8 mouse cellular contexts compared by ENCODE assay signal in the genomic region with DNA sequence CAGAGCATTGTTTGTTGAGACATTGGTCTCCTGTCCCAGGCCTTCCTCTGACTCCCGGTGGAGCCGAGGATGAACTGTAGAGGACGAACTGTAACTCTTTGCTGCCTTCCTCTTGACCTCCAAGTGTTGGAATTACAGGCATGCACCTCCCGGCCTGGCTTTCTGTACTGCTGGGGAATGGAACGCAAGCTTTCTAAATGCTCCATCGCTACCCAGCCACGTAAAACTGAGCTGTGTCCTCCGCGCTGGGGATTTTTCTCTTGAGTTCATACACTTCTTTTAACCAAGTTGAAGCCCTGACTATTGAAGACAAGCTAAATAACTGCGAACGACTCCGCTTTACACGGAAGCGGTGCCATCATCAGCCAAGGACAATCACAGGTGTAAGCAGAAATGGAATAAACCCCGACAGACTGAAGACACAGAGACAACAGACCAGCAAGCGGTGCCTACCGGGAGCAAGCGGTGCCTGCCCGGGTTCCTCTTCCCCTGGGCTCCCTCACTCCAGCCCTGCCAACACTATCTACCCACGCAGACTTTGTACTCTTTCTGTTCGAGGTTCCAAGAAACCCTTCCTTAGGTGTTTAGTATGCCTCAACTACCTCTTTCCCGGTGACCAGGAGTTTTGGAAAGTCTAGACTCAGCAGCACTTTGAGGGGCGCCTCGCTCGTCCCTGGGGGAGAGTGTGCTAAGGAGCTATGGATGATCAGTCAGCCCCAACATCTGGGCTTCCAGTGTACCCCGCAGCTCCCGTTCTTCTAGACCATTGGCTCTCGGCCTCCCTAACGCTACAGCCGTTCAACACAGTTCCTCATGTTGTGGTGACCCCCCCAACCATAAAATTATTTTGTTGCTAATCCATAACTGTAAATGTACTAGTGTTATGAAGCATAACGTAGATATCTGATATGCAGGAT. TPM values are rescaled to one million over a fixed set of nuclear protein-coding genes. Genes with fewer than 3 reads are reported as not detected.
DNase-seq lines count a peak whose midpoint lies in the region; ATAC-seq and TF ChIP-seq lines count a peak whose summit lies in the region.

No protein-coding gene starts in this region.

- 12% methylated on average over 31 of the region's 31 CpGs for WGBS in heart, embryonic 13.5 days
- 39% methylated on average over 30 of the region's 31 CpGs for WGBS in macrophage (ENCODE audit: missing documents)
- 26% methylated on average over 31 of the region's 31 CpGs for WGBS in cerebellum, adult 2 months

- peak overlapping the region; percentile 96 for H3K27ac ChIP-seq in heart, embryonic 13.5 days (replicated peaks)
- 0 out of 2 replicates have a peak overlapping the region, but pooled peaks have one; percentile 1 for H3K27ac ChIP-seq in macrophage
- no peak overlapping the region for H3K27ac ChIP-seq in cerebellum, adult 2 months (ENCODE audit: insufficient read depth, low read length)

- no peaks in the 10 kb centered on the region for H3K36me3 ChIP-seq in heart, embryonic 13.5 days
- no peaks in the 10 kb centered on the region for H3K36me3 ChIP-seq in macrophage (ENCODE audit: inconsistent target)

- peak overlapping the region; percentile 23; the same call in 1 of the 2 replicates for H3K4me3 ChIP-seq in heart, embryonic 13.5 days
- no peak overlapping the region for H3K4me3 ChIP-seq in macrophage (ENCODE audit: inconsistent target)
- H3K4me3 ChIP-seq in cerebellum, adult 2 months (replicated peaks; ENCODE audit: insufficient read depth, low read depth, low read length), result no peak overlapping the region

- H3K9ac ChIP-seq in heart, embryonic 13.5 days, result peak overlapping the region; percentile 77

- H3K27me3 ChIP-seq in heart, embryonic 13.5 days (replicated peaks), result no peaks in the 10 kb centered on the region
- H3K27me3 ChIP-seq in cerebellum, adult 2 months (ENCODE audit: control insufficient read depth, insufficient read depth, low read length), result no peaks in the 10 kb centered on the region; the same call in 1 of the 2 replicates

- H3K79me2 ChIP-seq in macrophage (ENCODE audit: inconsistent target), result no peaks in the 10 kb centered on the region

- DNase-seq in embryo, embryonic 11 days, result peak; percentile 47
- DNase-seq in kidney, postnatal 10 days, result peak; percentile 60
- no peak for DNase-seq in spleen, postnatal 14 days (ENCODE audit: low spot score in 2 of 2)
- no peak for DNase-seq in cerebellum, adult 2 months
- DNase-seq in adrenal gland, postnatal 10 days, result no peak

- H3K4me1 ChIP-seq in heart, embryonic 13.5 days, result peaks cover 58% of the 10 kb centered on the region
- H3K4me1 ChIP-seq in cerebellum, adult 2 months (ENCODE audit: control insufficient read depth, insufficient read depth, low read length), result no peaks in the 10 kb centered on the region

- ATAC-seq in heart, embryonic 13.5 days (ENCODE audit: extremely low read depth, insufficient number of reproducible peaks, low FRiP score, low TSS enrichment), result no peak
- no peak for ATAC-seq in CD4-positive, CD25-positive, alpha-beta regulatory T cell, adult 4 months

- no peak for TF ChIP-seq CTCF in cerebellum, adult 2 months (IDR thresholded peaks at IDR 0.05; ENCODE audit: borderline replicate concordance, insufficient read depth, low read depth, low read length)

- TF ChIP-seq POLR2A in cerebellum, adult 2 months (IDR thresholded peaks at IDR 0.05; ENCODE audit: borderline replicate concordance, insufficient read depth, low read length), result no peak

- H3K9me3 ChIP-seq in heart, embryonic 13.5 days, result no peaks in the 10 kb centered on the region

- peak overlapping the region; percentile 59 for H3K4me2 ChIP-seq in heart, embryonic 13.5 days

RNA-seq across cellular contexts. Expression of a gene that starts 24.3 kb away (rescaled TPM):
- 4.8 and 5.4 TPM in 2 replicates for polyA plus RNA-seq in heart, embryonic 13.5 days (2015; fragmentation: Nextera tagmentation; extraction: Ambion mirVana)
- under 1 TPM in 5 of 26 experiments, not detected in 21; 0.24 to 0.41 (median 0.27) TPM for total RNA-seq in macrophage (2018; cell fraction: chromatin; rRNA removed)
- total RNA-seq in macrophage (2018; cell fraction: cytosol; rRNA removed), result under 1 TPM in 15 of 26 experiments, not detected in 11; 0.03 to 0.24 (median 0.09) TPM
- total RNA-seq in macrophage (2018; cell fraction: nucleus; rRNA removed), result under 1 TPM in 6 of 26 experiments, not detected in 20; 0.12 to 0.54 (median 0.24) TPM
- polyA plus RNA-seq in macrophage (2018), result 0.04 to 0.16 TPM in 2 of 3 replicates, not detected in the other
- 1.2 and 1.3 TPM in 2 replicates for polyA plus RNA-seq in cerebellum, adult 2 months (2012; rRNA removed)
- 1 to 10 TPM; 6.3 to 7.9 TPM for total RNA-seq in adrenal gland, postnatal 10 days (2021)
- not detected for polyA plus RNA-seq in CD4-positive, CD25-positive, alpha-beta regulatory T cell, adult 4 months (2017; shearing (Covaris generic))

RNA-seq across cellular contexts. Expression of a gene that starts 25.5 kb away (rescaled TPM):
- polyA plus RNA-seq in heart, embryonic 13.5 days (2015; fragmentation: Nextera tagmentation; extraction: Ambion mirVana), result 35.4 and 44.6 TPM in 2 replicates
- 10 to 100 TPM; 22.4 to 61.2 (median 43.9) TPM for total RNA-seq in macrophage (2018; cell fraction: chromatin; rRNA removed)
- total RNA-seq in macrophage (2018; cell fraction: cytosol; rRNA removed), result 10 to 100 TPM; 19.7 to 28.8 (median 24.7) TPM
- total RNA-seq in macrophage (2018; cell fraction: nucleus; rRNA removed), result 10 to 100 TPM; 17.7 to 48.8 (median 33.7) TPM
- 19.9 to 24.6 TPM (median 21.5 TPM) in 3 replicates for polyA plus RNA-seq in macrophage (2018)
- polyA plus RNA-seq in cerebellum, adult 2 months (2012; rRNA removed), result 44.3 and 47.9 TPM in 2 replicates
- 10 to 100 TPM; 21.4 to 22.3 TPM for total RNA-seq in adrenal gland, postnatal 10 days (2021)
- polyA plus RNA-seq in CD4-positive, CD25-positive, alpha-beta regulatory T cell, adult 4 months (2017; shearing (Covaris generic)), result 10 to 100 TPM; 18.9 to 21.5 TPM

RNA-seq across cellular contexts. Expression of a gene that starts 40.8 kb away (rescaled TPM):
- 35.1 and 36.0 TPM in 2 replicates for polyA plus RNA-seq in heart, embryonic 13.5 days (2015; fragmentation: Nextera tagmentation; extraction: Ambion mirVana)
- total RNA-seq in macrophage (2018; cell fraction: chromatin; rRNA removed), result 100 to 1,000 TPM in 10 of 26 experiments, 10 to 100 TPM in 16; 44.5 to 169 (median 88.3) TPM
- 100 to 1,000 TPM in 9 of 26 experiments, 10 to 100 TPM in 17; 49.5 to 160 (median 77.9) TPM for total RNA-seq in macrophage (2018; cell fraction: cytosol; rRNA removed)
- 100 to 1,000 TPM in 16 of 26 experiments, 10 to 100 TPM in 10; 51.8 to 181 (median 111) TPM for total RNA-seq in macrophage (2018; cell fraction: nucleus; rRNA removed)
- polyA plus RNA-seq in macrophage (2018), result 33.7 to 72.6 TPM (median 47.5 TPM) in 3 replicates
- 14.1 and 15.0 TPM in 2 replicates for polyA plus RNA-seq in cerebellum, adult 2 months (2012; rRNA removed)
- total RNA-seq in adrenal gland, postnatal 10 days (2021), result 10 to 100 TPM; 24.3 to 25.5 TPM
- 10 to 100 TPM; 43.5 to 50.2 TPM for polyA plus RNA-seq in CD4-positive, CD25-positive, alpha-beta regulatory T cell, adult 4 months (2017; shearing (Covaris generic))

Comparison
In these comparisons a context has a peak if more than half of its experiments do, and no peak if none do; other contexts are left out.
1. DNase-seq: peak in embryo, embryonic 11 days (single experiment) and kidney, postnatal 10 days (single experiment); none in spleen, postnatal 14 days (0 of 2), cerebellum, adult 2 months (0 of 2) and adrenal gland, postnatal 10 days (single experiment).